Mouse (Mus musculus) G1E (cell line): ENCODE measurements at regions not wholly inside any gene's neighbourhood (a gene's known extent, or its start where the extent isn't known, plus 50 kb on each side); places are given as distances from the start of the nearest gene placed in this dataset.

ENCODE experiments used
- CTCF ChIP-seq: IDR thresholded peaks from 2 replicates; pipeline ENCODE4 v1.5.1; 2012; ENCODE audit warnings: low read depth, low read length, inconsistent platforms, mixed read lengths
- GATA1 ChIP-seq: IDR thresholded peaks from 2 replicates; pipeline ENCODE4 v1.6.1; 2012; ENCODE audit warnings: borderline replicate concordance, low read length, inconsistent platforms, mixed read lengths

- TF ChIP-seq CTCF (no peak), GATA1 (no peak)
Measured at GRCm38 (mm10) chr7:72968193-72968592, 407.1 kb upstream of the Rgma start.
